In the genomic region with DNA sequence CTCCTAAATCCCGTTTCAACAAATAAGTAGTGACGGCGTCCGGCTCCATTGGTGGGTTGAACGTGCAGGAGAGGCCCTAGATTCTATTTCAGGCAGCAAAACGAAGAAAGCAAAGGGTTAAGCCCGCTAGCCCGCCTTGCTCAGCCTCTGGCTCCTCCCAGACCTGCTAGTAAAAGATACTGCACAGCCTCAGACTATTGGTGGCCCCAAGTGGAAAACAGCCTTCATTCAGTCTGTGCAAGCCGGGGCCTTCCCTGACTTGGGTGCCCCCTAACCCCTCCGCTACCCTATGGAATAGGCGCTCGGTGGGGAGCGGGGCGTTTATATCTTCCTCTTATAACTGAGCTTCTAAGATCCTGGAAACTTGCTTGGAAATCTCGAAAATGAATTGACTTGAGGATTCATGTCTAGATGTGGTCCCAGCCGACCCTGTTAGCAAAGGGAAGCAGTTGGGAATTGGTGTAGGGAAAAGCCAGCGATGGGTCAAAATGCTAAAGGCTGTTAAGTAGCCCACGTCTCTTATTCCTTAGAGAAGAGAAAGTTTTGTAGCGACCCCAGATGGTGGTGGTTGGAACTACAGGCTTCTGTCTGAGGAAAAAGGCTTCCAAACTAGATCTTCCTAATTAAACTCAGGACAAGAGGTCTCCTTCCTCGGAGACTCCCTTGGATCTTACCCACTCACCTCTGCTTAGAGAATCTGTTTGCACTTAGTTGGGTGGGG, we compare ENCODE assay signal across 8 mouse cellular contexts. TPM values are rescaled to one million over a fixed set of nuclear protein-coding genes. Genes with fewer than 3 reads are reported as not detected.
A peak's percentile ranks its signal among the peaks of the same experiment; 100 is the strongest.
DNase-seq lines count a peak whose midpoint lies in the region; ATAC-seq and TF ChIP-seq lines count a peak whose summit lies in the region.

No protein-coding gene starts in this region.

- peak; percentile 45 for ATAC-seq in forebrain, postnatal 0 days
- ATAC-seq in hindbrain, embryonic 14.5 days (ENCODE audit: low FRiP score), result peak; percentile 56; the same call in 1 of the 2 replicates
- peak; percentile 49 for ATAC-seq in megakaryocyte, adult 5-6 weeks (ENCODE audit: poor library complexity, severe bottlenecking)

- peak overlapping the region; percentile 86 for H3K4me2 ChIP-seq in forebrain, postnatal 0 days (ENCODE audit: low read depth)
- peak overlapping the region; percentile 73 for H3K4me2 ChIP-seq in hindbrain, embryonic 14.5 days (replicated peaks)

- peaks cover 5% of the 10 kb centered on the region; the same call in 1 of the 2 replicates for H3K36me3 ChIP-seq in forebrain, postnatal 0 days (ENCODE audit: insufficient read depth)
- peaks cover 6% of the 10 kb centered on the region; the same call in 1 of the 2 replicates for H3K36me3 ChIP-seq in hindbrain, embryonic 14.5 days (replicated peaks; ENCODE audit: control insufficient read depth, insufficient read depth)

- peak; percentile 55 for DNase-seq in gastrocnemius, adult 18-20 months (ENCODE audit: low spot score)
- no peak for DNase-seq in gastrocnemius, postnatal 25 days
- DNase-seq in cerebellum, adult 8-10 months, result peak; percentile 69
- peak; percentile 89 for DNase-seq in forebrain, postnatal 0 days
- DNase-seq in hindbrain, embryonic 14.5 days (ENCODE audit: low spot score), result peak; percentile 84
- peak; percentile 56 to 70 for DNase-seq in left cerebral cortex, adult 8-10 months (ENCODE audit: low spot score in 2 of 2)
- peak; percentile 63 for DNase-seq in right cerebral cortex, postnatal 25 days

- no peaks in the 10 kb centered on the region for H3K9me3 ChIP-seq in forebrain, postnatal 0 days (ENCODE audit: low read length)
- no peaks in the 10 kb centered on the region for H3K9me3 ChIP-seq in hindbrain, embryonic 14.5 days (ENCODE audit: control insufficient read depth, low read length)

- peak overlapping the region; percentile 75 for H3K4me3 ChIP-seq in forebrain, postnatal 0 days (ENCODE audit: low read depth, low read length)
- H3K4me3 ChIP-seq in hindbrain, embryonic 14.5 days (replicated peaks; ENCODE audit: low read length), result peak overlapping the region; percentile 57

- H3K27me3 ChIP-seq in forebrain, postnatal 0 days (ENCODE audit: insufficient read depth, low read length), result no peaks in the 10 kb centered on the region
- no peaks in the 10 kb centered on the region for H3K27me3 ChIP-seq in hindbrain, embryonic 14.5 days (ENCODE audit: control insufficient read depth, insufficient read depth, low read length)

- H3K27ac ChIP-seq in forebrain, postnatal 0 days (ENCODE audit: low read depth, low read length), result peak overlapping the region; percentile 96
- peak overlapping the region; percentile 98 for H3K27ac ChIP-seq in hindbrain, embryonic 14.5 days

- H3K9ac ChIP-seq in forebrain, postnatal 0 days, result peak overlapping the region; percentile 73; the same call in 1 of the 2 replicates
- H3K9ac ChIP-seq in hindbrain, embryonic 14.5 days, result peak overlapping the region; percentile 82

- TF ChIP-seq CTCF in forebrain, postnatal 0 days (IDR thresholded peaks at IDR 0.05; ENCODE audit: low read depth), result peak; percentile 70

- no peaks in the 10 kb centered on the region for H3K4me1 ChIP-seq in forebrain, postnatal 0 days (ENCODE audit: insufficient read depth)
- H3K4me1 ChIP-seq in hindbrain, embryonic 14.5 days (replicated peaks; ENCODE audit: control insufficient read depth, insufficient read depth, low read length), result peaks cover 18% of the 10 kb centered on the region

- 1% methylated on average over 20 of the region's 20 CpGs for WGBS in forebrain, postnatal 0 days
- WGBS in hindbrain, embryonic 14.5 days, result 2% methylated on average over 20 of the region's 20 CpGs

RNA-seq across cellular contexts. Expression of gene Mpp2, which starts 0.9 kb away (rescaled TPM):
- total RNA-seq in gastrocnemius, adult 18-20 months (2021), result 1 to 10 TPM; 1.0 to 1.2 TPM
- 1 to 10 TPM; 1.2 to 2.1 TPM for total RNA-seq in gastrocnemius, postnatal 25 days (2021)
- total RNA-seq in forebrain, postnatal 0 days (2014; rRNA removed), result 27.3 and 28.3 TPM in 2 replicates
- polyA plus RNA-seq in forebrain, postnatal 0 days (2015; fragmentation: Nextera tagmentation; extraction: Ambion mirVana), result 14.1 and 21.4 TPM in 2 replicates
- 24.3 and 24.6 TPM in 2 replicates for polyA plus RNA-seq in hindbrain, embryonic 14.5 days (2014; fragmentation: Nextera tagmentation; extraction: Ambion mirVana)
- 100 to 1,000 TPM; 126 to 142 (median 135) TPM for total RNA-seq in left cerebral cortex, adult 8-10 months (2022)
- total RNA-seq in megakaryocyte, adult 5-6 weeks (2015), result 0.02 and 0.57 TPM in 2 replicates
- total RNA-seq in megakaryocyte, adult 5-6 weeks (2017), result 0.11 TPM in 1 of 2 replicates, not detected in the other

RNA-seq across cellular contexts. Expression of gene Ppy, which starts 11.9 kb away (rescaled TPM):
- total RNA-seq in gastrocnemius, adult 18-20 months (2021), result not detected
- not detected for total RNA-seq in gastrocnemius, postnatal 25 days (2021)
- not detected in 2 replicates for total RNA-seq in forebrain, postnatal 0 days (2014; rRNA removed)
- polyA plus RNA-seq in forebrain, postnatal 0 days (2015; fragmentation: Nextera tagmentation; extraction: Ambion mirVana), result not detected in 2 replicates
- polyA plus RNA-seq in hindbrain, embryonic 14.5 days (2014; fragmentation: Nextera tagmentation; extraction: Ambion mirVana), result not detected in 2 replicates
- total RNA-seq in left cerebral cortex, adult 8-10 months (2022), result not detected
- not detected in 2 replicates for total RNA-seq in megakaryocyte, adult 5-6 weeks (2015)
- total RNA-seq in megakaryocyte, adult 5-6 weeks (2017), result not detected in 2 replicates

RNA-seq across cellular contexts. Expression of gene Pyy, which starts 18.4 kb away (rescaled TPM):
- not detected for total RNA-seq in gastrocnemius, adult 18-20 months (2021)
- not detected for total RNA-seq in gastrocnemius, postnatal 25 days (2021)
- not detected in 2 replicates for total RNA-seq in forebrain, postnatal 0 days (2014; rRNA removed)
- polyA plus RNA-seq in forebrain, postnatal 0 days (2015; fragmentation: Nextera tagmentation; extraction: Ambion mirVana), result not detected in 2 replicates
- polyA plus RNA-seq in hindbrain, embryonic 14.5 days (2014; fragmentation: Nextera tagmentation; extraction: Ambion mirVana), result 4.3 and 4.4 TPM in 2 replicates
- total RNA-seq in left cerebral cortex, adult 8-10 months (2022), result not detected
- total RNA-seq in megakaryocyte, adult 5-6 weeks (2015), result not detected in 2 replicates
- not detected in 2 replicates for total RNA-seq in megakaryocyte, adult 5-6 weeks (2017)

RNA-seq across cellular contexts. Expression of gene Cd300lg, which starts 47.9 kb away (rescaled TPM):
- 10 to 100 TPM; 16.1 to 19.0 TPM for total RNA-seq in gastrocnemius, adult 18-20 months (2021)
- 10 to 100 TPM; 13.1 to 16.5 TPM for total RNA-seq in gastrocnemius, postnatal 25 days (2021)
- total RNA-seq in forebrain, postnatal 0 days (2014; rRNA removed), result 0.69 and 0.86 TPM in 2 replicates
- polyA plus RNA-seq in forebrain, postnatal 0 days (2015; fragmentation: Nextera tagmentation; extraction: Ambion mirVana), result 0.15 and 0.30 TPM in 2 replicates
- polyA plus RNA-seq in hindbrain, embryonic 14.5 days (2014; fragmentation: Nextera tagmentation; extraction: Ambion mirVana), result 0.27 TPM in 1 of 2 replicates, not detected in the other
- under 1 TPM in 3 of 4 experiments, not detected in 1; 0.15 to 0.18 (median 0.17) TPM for total RNA-seq in left cerebral cortex, adult 8-10 months (2022)
- total RNA-seq in megakaryocyte, adult 5-6 weeks (2015), result 56.1 and 63.1 TPM in 2 replicates
- 37.9 and 40.4 TPM in 2 replicates for total RNA-seq in megakaryocyte, adult 5-6 weeks (2017)

RNA-seq across cellular contexts. Expression of gene Nags, which starts 56.1 kb away (rescaled TPM):
- not detected for total RNA-seq in gastrocnemius, adult 18-20 months (2021)
- not detected for total RNA-seq in gastrocnemius, postnatal 25 days (2021)
- 0.14 and 0.15 TPM in 2 replicates for total RNA-seq in forebrain, postnatal 0 days (2014; rRNA removed)
- polyA plus RNA-seq in forebrain, postnatal 0 days (2015; fragmentation: Nextera tagmentation; extraction: Ambion mirVana), result 0.28 and 0.35 TPM in 2 replicates
- 0.09 TPM in 1 of 2 replicates, not detected in the other for polyA plus RNA-seq in hindbrain, embryonic 14.5 days (2014; fragmentation: Nextera tagmentation; extraction: Ambion mirVana)
- total RNA-seq in left cerebral cortex, adult 8-10 months (2022), result under 1 TPM in 1 of 4 experiments, not detected in 3; 0.18 TPM
- total RNA-seq in megakaryocyte, adult 5-6 weeks (2015), result not detected in 2 replicates
- total RNA-seq in megakaryocyte, adult 5-6 weeks (2017), result not detected in 2 replicates
